Mouse (Mus musculus) cerebellum, postnatal 36 days (tissue): Measurements from ENCODE around the gene Fbln2.

Experiments used
- DNase-seq, 2 experiments: peaks; one replicate each; pipeline ENCODE4 v3.0.0; 2021 to 2022; ENCODE audit warnings: mixed read lengths in 2 of 2

The Fbln2 gene

GRCm38 (mm10) chr6:91192851-91193545, 19.3 kb upstream of the Fbln2 start:
- DNase-seq, result no peak

- DNase-seq, result no peak
Measured at GRCm38 (mm10) chr6:91198456-91198855, 13.8 kb upstream of the Fbln2 start.

GRCm38 (mm10) chr6:91200429-91201188, 11.6 kb upstream of the Fbln2 start:
- peak; percentile 23 to 34 for DNase-seq

DNA sequence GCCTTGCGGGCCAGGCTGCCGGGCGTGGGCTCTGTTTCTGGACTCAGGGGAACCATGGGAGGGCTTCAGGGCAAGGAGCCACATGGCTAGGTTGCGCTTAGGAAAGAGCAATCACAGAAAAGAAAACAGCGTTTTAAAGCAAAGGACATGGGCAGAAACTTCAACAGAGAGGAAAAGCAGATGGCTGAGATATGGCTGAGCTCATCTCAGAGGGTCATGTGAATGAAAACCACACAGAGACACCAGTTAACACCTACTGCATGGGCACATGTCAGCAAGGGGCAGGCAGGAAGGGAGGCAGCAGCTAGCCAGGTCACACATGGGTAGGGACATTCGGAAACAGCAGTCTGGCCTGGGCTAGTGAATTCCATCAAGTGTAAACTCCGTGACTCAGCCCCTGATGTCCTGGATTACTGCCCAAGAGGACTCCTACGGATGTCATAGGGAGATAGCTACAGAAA, 10.3 kb upstream of the Fbln2 start:
- DNase-seq, result peak in 1 of 2 experiments; percentile 20

DNA sequence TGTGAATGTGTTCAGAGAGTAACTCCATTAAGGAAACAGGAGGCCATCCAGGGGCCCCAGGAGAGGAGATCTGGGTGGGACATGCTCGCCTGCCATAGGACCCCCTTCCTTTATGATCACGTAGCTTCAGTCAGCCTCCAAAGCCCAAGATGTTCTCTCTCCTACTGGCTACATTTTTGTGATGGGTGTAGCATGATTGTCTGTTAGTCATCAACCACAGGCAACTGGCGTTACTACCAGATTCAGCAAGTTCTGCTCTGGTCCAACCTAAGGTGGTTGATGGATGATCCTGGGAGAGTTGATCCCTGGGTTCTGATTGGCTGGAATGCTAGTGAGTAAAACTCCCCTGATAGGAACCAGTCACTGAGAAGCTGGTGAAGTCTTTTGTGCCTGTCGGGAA, 9.7 kb upstream of the Fbln2 start:
- DNase-seq, result no peak

DNA sequence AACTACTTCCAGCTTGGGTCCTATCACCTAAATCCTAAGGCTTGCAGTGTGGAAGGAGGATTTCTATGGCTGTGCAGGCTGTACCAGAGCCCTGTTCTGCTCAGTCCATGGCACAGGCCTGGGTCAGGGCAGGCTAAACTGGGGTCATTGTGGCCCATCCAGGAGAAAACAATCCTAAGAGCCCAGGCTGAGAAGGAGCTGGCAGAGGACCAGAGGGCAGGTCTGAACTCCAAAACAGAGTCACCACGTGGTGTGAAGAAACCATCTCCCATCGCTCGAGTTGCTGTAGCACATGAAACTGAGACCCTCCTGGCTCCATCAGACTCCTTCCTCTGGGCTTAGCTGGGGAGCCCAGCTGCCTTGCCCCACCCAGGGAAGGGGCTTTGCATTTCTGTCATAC, 6.9 kb upstream of the Fbln2 start:
- no peak for DNase-seq

- DNase-seq, result no peak
Measured at GRCm38 (mm10) chr6:91205791-91206190, 6.5 kb upstream of the Fbln2 start.

DNA sequence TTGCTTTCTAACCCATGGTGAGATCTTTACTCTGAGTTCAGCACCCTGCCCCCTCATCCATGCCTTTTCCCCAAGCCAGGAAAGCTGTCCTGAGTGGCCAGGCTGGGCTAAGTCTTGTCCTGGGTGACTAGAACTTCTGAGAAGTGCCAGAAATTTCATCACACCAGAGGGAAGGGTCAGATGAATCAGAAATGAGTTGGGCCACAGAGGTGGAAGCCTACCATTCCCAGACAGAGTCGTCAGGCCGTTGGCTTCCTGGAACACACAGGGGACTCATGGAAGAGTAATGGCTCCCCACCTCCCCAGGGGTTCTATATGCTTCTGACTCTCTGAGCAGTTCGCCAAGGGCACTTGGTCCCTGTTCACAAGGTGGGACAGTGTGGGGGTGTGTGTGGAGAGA, 4.8 kb upstream of the Fbln2 start:
- no peak for DNase-seq

DNA sequence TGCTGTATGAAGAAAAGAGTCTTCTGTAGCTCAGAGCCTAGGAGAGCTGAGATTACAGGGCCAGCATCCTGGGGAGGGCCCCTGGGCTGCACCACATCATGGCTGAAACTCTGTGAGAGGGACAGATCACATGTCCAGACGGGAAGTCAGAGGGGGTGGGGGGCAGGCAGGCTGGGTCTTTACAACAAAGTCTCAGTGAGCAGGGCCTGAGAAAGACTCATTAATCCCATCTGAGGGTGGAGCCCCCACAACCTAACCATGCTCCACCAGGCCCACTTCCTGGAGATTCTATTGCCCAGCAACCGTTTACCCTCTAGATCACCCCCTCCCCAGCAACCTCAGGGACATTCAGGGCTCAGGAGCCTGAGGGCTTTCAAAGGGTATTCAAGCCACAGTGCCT, 2.5 kb upstream of the Fbln2 start:
- DNase-seq, result no peak

DNA sequence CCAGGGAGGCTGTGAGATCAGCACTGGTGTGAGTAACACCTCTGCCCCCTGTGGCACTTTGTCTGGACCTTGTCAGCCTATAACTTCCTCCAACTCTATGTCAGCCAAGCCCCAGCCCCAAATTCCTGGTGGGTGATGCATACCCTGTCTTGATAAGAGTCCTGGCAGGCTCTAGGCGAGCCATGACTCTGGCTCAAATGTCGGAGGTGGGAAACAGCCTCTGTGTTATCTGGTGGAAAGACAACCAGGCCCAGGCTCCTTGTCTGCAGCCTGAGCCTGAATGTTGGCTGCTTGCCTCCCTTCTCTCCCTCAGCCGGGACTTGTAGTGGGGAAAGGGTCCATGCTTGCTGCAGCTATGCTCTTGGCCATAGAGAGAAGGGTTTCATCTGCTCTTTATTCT, 1.4 kb upstream of the Fbln2 start:
- DNase-seq, result no peak

GRCm38 (mm10) chr6:91212571-91212970, 316 bp downstream of the Fbln2 start:
- DNase-seq, result no peak

DNA sequence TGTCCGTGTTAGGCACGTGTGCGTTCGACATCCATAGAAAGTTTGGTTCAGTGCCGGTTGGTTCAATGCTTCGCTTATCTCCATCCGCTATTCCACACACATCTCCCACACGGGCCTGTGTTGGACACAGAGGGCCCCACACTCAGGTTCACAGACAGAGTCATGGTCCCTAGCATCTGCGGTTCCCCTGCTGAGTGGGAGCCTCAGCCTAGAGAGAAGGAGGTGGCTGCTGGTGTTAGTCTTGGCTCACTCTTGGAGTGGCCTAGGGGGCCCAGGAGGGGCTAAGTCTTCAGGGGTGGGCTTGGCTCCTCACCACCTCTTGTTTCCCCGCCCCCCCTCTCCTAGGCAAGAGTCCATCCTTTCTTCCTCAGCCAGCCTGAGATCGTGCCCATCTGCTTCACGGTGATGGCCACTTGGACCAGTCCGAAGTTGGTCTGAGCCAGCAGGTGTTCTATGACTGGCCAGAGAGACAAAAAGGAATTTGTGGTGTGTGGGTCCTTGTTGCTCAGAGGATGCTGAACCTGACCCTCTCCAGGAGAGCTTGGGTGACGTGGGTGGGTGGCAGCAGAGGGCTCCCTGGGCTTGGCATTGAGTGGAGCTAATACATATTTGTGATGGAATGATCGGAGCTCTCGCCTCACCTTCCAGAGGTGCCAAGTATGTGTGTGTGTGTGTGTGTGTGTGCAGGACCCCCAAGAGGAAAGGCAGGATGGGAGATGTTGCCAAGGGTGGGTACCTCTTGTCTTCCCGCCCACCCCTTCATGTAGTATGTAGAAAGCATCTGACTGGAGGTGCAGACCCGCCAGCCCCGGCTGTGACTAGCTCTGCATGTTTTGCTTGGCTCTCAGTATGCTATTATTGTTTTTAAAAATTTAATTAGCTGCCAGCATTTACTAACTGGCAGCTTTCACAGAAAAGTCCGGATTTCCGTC, 1.3 kb downstream of the Fbln2 start:
- no peak for DNase-seq

GRCm38 (mm10) chr6:91215454-91215853, 3.2 kb downstream of the Fbln2 start:
- no peak for DNase-seq

DNA sequence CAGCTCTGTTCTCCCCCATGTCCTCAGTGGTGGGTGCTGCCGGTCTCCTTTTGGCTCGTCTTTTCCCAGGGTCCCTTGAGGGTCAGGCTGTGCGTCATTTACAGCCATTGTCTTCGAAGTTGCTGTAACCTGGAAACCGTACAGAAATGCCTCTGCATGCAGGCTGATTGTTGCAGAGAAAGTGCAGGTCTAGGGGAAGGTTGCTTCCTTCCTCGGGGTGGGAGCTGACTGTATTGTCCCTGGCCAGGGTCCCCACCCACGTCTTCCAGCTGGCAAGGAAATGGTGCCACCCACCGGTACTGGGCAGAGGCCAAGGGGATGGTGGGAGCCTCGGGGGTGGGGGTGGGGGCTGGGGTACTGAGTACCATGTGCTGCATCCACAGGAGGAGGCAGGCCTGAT, 6.2 kb downstream of the Fbln2 start:
- DNase-seq, result no peak

- DNase-seq, result no peak
Measured at GRCm38 (mm10) chr6:91218871-91219270, 6.6 kb downstream of the Fbln2 start.

GRCm38 (mm10) chr6:91220062-91220461, 7.8 kb downstream of the Fbln2 start:
- DNase-seq, result no peak

GRCm38 (mm10) chr6:91221094-91221493, 8.8 kb downstream of the Fbln2 start:
- DNase-seq, result no peak

DNA sequence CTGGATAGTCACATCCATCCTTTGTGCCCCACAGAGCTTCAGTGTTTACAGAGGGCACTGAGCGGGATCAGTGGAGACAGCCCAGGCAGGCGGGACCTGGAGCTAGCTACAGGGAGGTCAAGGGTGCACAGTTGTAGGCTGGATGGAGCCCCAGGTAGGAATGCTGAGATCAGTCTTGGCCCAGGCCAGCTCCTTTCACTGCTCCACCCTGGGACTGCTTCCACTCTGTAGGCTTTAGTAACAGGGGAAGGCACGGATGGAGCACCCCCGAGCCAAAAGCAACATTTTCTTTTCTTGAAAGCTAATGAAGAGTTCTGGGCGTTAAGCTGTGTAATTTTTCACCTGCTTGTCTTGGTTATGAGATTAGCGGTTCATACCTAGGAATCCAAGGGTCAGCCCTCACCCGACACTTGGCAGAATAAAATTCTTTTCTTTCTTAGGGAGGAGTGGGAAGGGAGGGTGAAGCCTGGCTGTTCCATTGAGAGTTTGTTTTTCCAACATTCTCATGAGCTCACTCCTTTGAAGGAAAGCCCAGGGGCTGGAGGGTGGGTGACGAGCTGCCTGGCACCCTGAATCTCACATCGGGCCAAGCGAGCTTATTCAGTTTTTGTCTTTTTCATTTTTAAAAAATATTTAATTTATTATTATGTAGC, 10.6 kb downstream of the Fbln2 start:
- no peak for DNase-seq

DNA sequence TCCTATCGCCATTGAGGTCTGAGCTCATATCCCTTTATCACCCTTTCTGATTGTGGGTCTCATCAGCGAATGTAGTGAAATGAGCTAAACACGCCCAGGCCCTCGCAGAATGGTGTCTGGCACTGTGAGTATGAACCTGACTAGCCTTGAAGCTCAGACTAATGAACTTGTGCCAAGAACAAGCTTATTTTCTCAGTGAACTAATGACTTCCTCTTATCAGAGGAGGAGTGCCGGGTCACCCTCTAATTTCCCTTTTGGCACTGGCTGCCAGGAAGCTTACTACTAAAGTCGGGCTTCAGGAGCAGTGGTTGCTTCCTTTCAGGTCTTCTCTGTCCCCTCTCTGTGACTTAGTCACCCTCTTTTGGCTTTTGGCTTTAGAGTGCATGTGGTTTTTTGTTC, 12.7 kb downstream of the Fbln2 start:
- DNase-seq, result no peak

- DNase-seq, result peak; percentile 46 to 47
Measured at GRCm38 (mm10) chr6:91225346-91225745, 13.1 kb downstream of the Fbln2 start.

GRCm38 (mm10) chr6:91226058-91226457, 13.8 kb downstream of the Fbln2 start:
- DNase-seq, result no peak

- no peak for DNase-seq
Measured at GRCm38 (mm10) chr6:91228980-91229379, 16.7 kb downstream of the Fbln2 start.

- DNase-seq, result no peak
Measured at GRCm38 (mm10) chr6:91231000-91231399, 18.7 kb downstream of the Fbln2 start.
